Mouse (Mus musculus): ENCODE data around the gene Samt2. TPM values are rescaled to one million over a fixed set of nuclear protein-coding genes. Genes with fewer than 3 reads are reported as not detected.
"Not testable (repeated sequence)": the region's sequence is repeated elsewhere in the genome, so short reads cannot be mapped to it uniquely, and the experiment has no call there.

Samt2 gene
- not detected for total RNA-seq (2021)

- not testable (repeated sequence) for DNase-seq
Measured at GRCm38 (mm10) chrX:154579260-154579659, at the start of gene Samt2. Gene Samt2, minus strand, starts transcription at chrX:154579360.

Other genes with a start within 250 kb of the Samt2 start
- not detected for gene 4930524N10Rik, start 236.0 kb downstream of the Samt2 start, total RNA-seq (2021)
- not detected for gene Samt4, start 97.4 kb downstream of the Samt2 start, total RNA-seq (2021)

All from heart, postnatal 4 days (tissue).